Comparison of ENCODE assay signal across 8 mouse cellular contexts in genomic region chr9:78476531-78477020, GRCm38 (mm10). TPM values are rescaled to one million over a fixed set of nuclear protein-coding genes. Genes with fewer than 3 reads are reported as not detected.
A peak's percentile ranks its signal among the peaks of the same experiment; 100 is the strongest.
DNase-seq lines count a peak whose midpoint lies in the region; ATAC-seq lines count a peak whose summit lies in the region.

No protein-coding gene starts in this region.

- peak overlapping the region; percentile 55 for H3K27ac ChIP-seq in kidney, embryonic 15.5 days
- H3K27ac ChIP-seq in embryonic facial prominence, embryonic 13.5 days, result peak overlapping the region; percentile 5; the same call in 1 of the 2 replicates
- no peak overlapping the region for H3K27ac ChIP-seq in stomach, embryonic 14.5 days (ENCODE audit: low read length)

- peaks cover 73% of the 10 kb centered on the region for H3K36me3 ChIP-seq in kidney, embryonic 15.5 days
- H3K36me3 ChIP-seq in embryonic facial prominence, embryonic 13.5 days, result peaks cover 53% of the 10 kb centered on the region
- peaks cover 42% of the 10 kb centered on the region for H3K36me3 ChIP-seq in stomach, embryonic 14.5 days (ENCODE audit: control insufficient read depth, insufficient read depth, low read length)

- H3K4me1 ChIP-seq in kidney, embryonic 15.5 days, result peaks cover 5% of the 10 kb centered on the region
- peaks cover 10% of the 10 kb centered on the region for H3K4me1 ChIP-seq in embryonic facial prominence, embryonic 13.5 days
- 0 out of 2 replicates have a peak, but pooled peaks cover 2% of the 10 kb centered on the region for H3K4me1 ChIP-seq in stomach, embryonic 14.5 days (ENCODE audit: control insufficient read depth, insufficient read depth, low read length)

- DNase-seq in kidney, postnatal 36 days, result no peak
- DNase-seq in liver, result peak; percentile 31
- DNase-seq in right cerebral cortex, adult 2 months (ENCODE audit: low spot score in 2 of 2), result no peak
- DNase-seq in cerebellum, adult 9-11 months, result no peak
- DNase-seq in left cerebral cortex, adult 8-10 months (ENCODE audit: low spot score in 2 of 2), result no peak

- 19% methylated on average over 1 of the region's 1 CpGs for WGBS in kidney, embryonic 15.5 days
- WGBS in embryonic facial prominence, embryonic 13.5 days, result 28% methylated on average over 1 of the region's 1 CpGs
- WGBS in stomach, embryonic 14.5 days, result 27% methylated on average over 1 of the region's 1 CpGs

- H3K9me3 ChIP-seq in kidney, embryonic 15.5 days (replicated peaks), result no peaks in the 10 kb centered on the region
- no peaks in the 10 kb centered on the region for H3K9me3 ChIP-seq in embryonic facial prominence, embryonic 13.5 days
- no peaks in the 10 kb centered on the region for H3K9me3 ChIP-seq in stomach, embryonic 14.5 days (ENCODE audit: control insufficient read depth, low read depth, low read length)

- ATAC-seq in kidney, embryonic 15.5 days (replicated peaks; ENCODE audit: low FRiP score), result no peak
- ATAC-seq in embryonic facial prominence, embryonic 13.5 days (ENCODE audit: insufficient number of reproducible peaks, insufficient read depth, low FRiP score, low TSS enrichment, low read depth), result no peak
- peak; percentile 4; the same call in 1 of the 2 replicates for ATAC-seq in stomach, embryonic 14.5 days (ENCODE audit: insufficient number of reproducible peaks, insufficient read depth, low FRiP score, low read depth)

- no peaks in the 10 kb centered on the region for H3K27me3 ChIP-seq in kidney, embryonic 15.5 days
- no peaks in the 10 kb centered on the region for H3K27me3 ChIP-seq in embryonic facial prominence, embryonic 13.5 days
- no peaks in the 10 kb centered on the region for H3K27me3 ChIP-seq in stomach, embryonic 14.5 days (ENCODE audit: control insufficient read depth, insufficient read depth, low read length)

- H3K4me2 ChIP-seq in kidney, embryonic 15.5 days, result no peak overlapping the region
- H3K4me2 ChIP-seq in embryonic facial prominence, embryonic 13.5 days, result no peak overlapping the region
- H3K4me2 ChIP-seq in stomach, embryonic 14.5 days (replicated peaks; ENCODE audit: low read depth, low read length), result no peak overlapping the region

- H3K4me3 ChIP-seq in kidney, embryonic 15.5 days (replicated peaks), result no peak overlapping the region
- H3K4me3 ChIP-seq in embryonic facial prominence, embryonic 13.5 days, result no peak overlapping the region
- no peak overlapping the region for H3K4me3 ChIP-seq in stomach, embryonic 14.5 days (ENCODE audit: low read depth, low read length)

- no peak overlapping the region for H3K9ac ChIP-seq in kidney, embryonic 15.5 days
- H3K9ac ChIP-seq in embryonic facial prominence, embryonic 13.5 days, result no peak overlapping the region
- no peak overlapping the region for H3K9ac ChIP-seq in stomach, embryonic 14.5 days (replicated peaks; ENCODE audit: low read depth, low read length)

RNA-seq across cellular contexts. Expression of gene Eef1a1, which starts 12.4 kb away (rescaled TPM):
- polyA plus RNA-seq in kidney, embryonic 15.5 days (2015; fragmentation: Nextera tagmentation; extraction: Ambion mirVana), result 4,779 and 4,974 TPM in 2 replicates
- polyA plus RNA-seq in embryonic facial prominence, embryonic 13.5 days (2015; fragmentation: Nextera tagmentation; extraction: Ambion mirVana), result 5,425 and 5,472 TPM in 2 replicates
- 5,753 and 5,798 TPM in 2 replicates for polyA plus RNA-seq in stomach, embryonic 14.5 days (2014; fragmentation: Nextera tagmentation; extraction: Ambion mirVana)
- total RNA-seq in left cerebral cortex, adult 8-10 months (2022), result 1,000 to 10,000 TPM; 2,343 to 2,844 (median 2,594) TPM

RNA-seq across cellular contexts. Expression of gene Gm17324, which starts 28.0 kb away (rescaled TPM):
- 0.55 and 1.4 TPM in 2 replicates for polyA plus RNA-seq in kidney, embryonic 15.5 days (2015; fragmentation: Nextera tagmentation; extraction: Ambion mirVana)
- polyA plus RNA-seq in embryonic facial prominence, embryonic 13.5 days (2015; fragmentation: Nextera tagmentation; extraction: Ambion mirVana), result 0.41 and 0.80 TPM in 2 replicates
- 0.80 and 0.90 TPM in 2 replicates for polyA plus RNA-seq in stomach, embryonic 14.5 days (2014; fragmentation: Nextera tagmentation; extraction: Ambion mirVana)
- total RNA-seq in left cerebral cortex, adult 8-10 months (2022), result under 1 TPM; 0.40 to 0.54 (median 0.47) TPM

RNA-seq across cellular contexts. Expression of gene Mto1, which starts 28.6 kb away (rescaled TPM):
- 26.7 and 27.9 TPM in 2 replicates for polyA plus RNA-seq in kidney, embryonic 15.5 days (2015; fragmentation: Nextera tagmentation; extraction: Ambion mirVana)
- 22.4 and 23.9 TPM in 2 replicates for polyA plus RNA-seq in embryonic facial prominence, embryonic 13.5 days (2015; fragmentation: Nextera tagmentation; extraction: Ambion mirVana)
- polyA plus RNA-seq in stomach, embryonic 14.5 days (2014; fragmentation: Nextera tagmentation; extraction: Ambion mirVana), result 24.6 and 27.1 TPM in 2 replicates
- total RNA-seq in left cerebral cortex, adult 8-10 months (2022), result 10 to 100 TPM; 22.9 to 29.3 (median 26.9) TPM

RNA-seq across cellular contexts. Expression of gene Cgas, which starts 33.5 kb away (rescaled TPM):
- 2.1 and 2.8 TPM in 2 replicates for polyA plus RNA-seq in kidney, embryonic 15.5 days (2015; fragmentation: Nextera tagmentation; extraction: Ambion mirVana)
- 1.7 and 2.3 TPM in 2 replicates for polyA plus RNA-seq in embryonic facial prominence, embryonic 13.5 days (2015; fragmentation: Nextera tagmentation; extraction: Ambion mirVana)
- 2.7 and 3.3 TPM in 2 replicates for polyA plus RNA-seq in stomach, embryonic 14.5 days (2014; fragmentation: Nextera tagmentation; extraction: Ambion mirVana)
- total RNA-seq in left cerebral cortex, adult 8-10 months (2022), result 1 to 10 TPM in 1 of 4 experiments, under 1 TPM in 3; 0.52 to 1.1 (median 0.65) TPM
